Mouse (Mus musculus) hindbrain, embryonic 16.5 days (tissue): ENCODE measurements around the gene Eno3. TPM values are rescaled to one million over a fixed set of nuclear protein-coding genes. Genes with fewer than 3 reads are reported as not detected.

Experiments used
- ATAC-seq: fragments of 200-750 bp; cut with Nextera tagmentation; 2 replicates; pipeline ENCODE4 v1.8.0; 2017; ENCODE audit warnings: moderate TSS enrichment, moderate library complexity
- H3K27ac ChIP-seq: fragments of 300-500 bp; sonication (generic); 2 replicates; pipeline ENCODE4 v1.5.1; 2014; ENCODE audit warnings: low read depth, mild to moderate bottlenecking, control low read depth, low read length, moderate library complexity
- H3K27me3 ChIP-seq: fragments of 300-500 bp; sonication (generic); replicated peaks from 2 replicates; pipeline ENCODE4 v1.6.1; 2014; ENCODE audit warnings: low read length; ENCODE audit not compliant: control insufficient read depth, insufficient read depth
- H3K36me3 ChIP-seq: fragments of 300-500 bp; sonication (generic); 2 replicates; pipeline ENCODE4 v1.6.1; 2014; ENCODE audit warnings: mild to moderate bottlenecking, low read length, moderate library complexity, mixed read lengths; ENCODE audit not compliant: control insufficient read depth, insufficient read depth
- H3K4me1 ChIP-seq: fragments of 300-500 bp; sonication (generic); 2 replicates; pipeline ENCODE4 v1.6.1; 2014; ENCODE audit warnings: low read depth, low read length; ENCODE audit not compliant: control insufficient read depth, insufficient read depth
- H3K4me2 ChIP-seq: fragments of 300-500 bp; sonication (generic); 2 replicates; pipeline ENCODE4 v1.6.1; 2014; ENCODE audit warnings: mild to moderate bottlenecking, low read length, control low read depth, moderate library complexity
- H3K4me3 ChIP-seq: fragments of 300-500 bp; sonication (generic); 2 replicates; pipeline ENCODE4 v1.5.1; 2014; ENCODE audit warnings: mild to moderate bottlenecking, low read length, control low read depth, moderate library complexity
- H3K9ac ChIP-seq: fragments of 300-500 bp; sonication (generic); 2 replicates; pipeline ENCODE4 v1.6.1; 2014; ENCODE audit warnings: low read depth, mild to moderate bottlenecking, control low read depth, low read length, moderate library complexity
- H3K9me3 ChIP-seq: fragments of 300-500 bp; sonication (generic); 2 replicates; pipeline ENCODE4 v1.6.1; 2014; ENCODE audit warnings: mild to moderate bottlenecking, low read length, moderate library complexity; ENCODE audit not compliant: control insufficient read depth
- WGBS: fragments of 180-500 bp; shearing (Covaris S2); extraction: QIAGEN DNeasy Blood & Tissue Kit; methylation state at CpG from one replicate; pipeline ENCODE4 v1.1.7; 2014; 5-methylcytosine and 5-hydroxymethylcytosine counted together
- polyA plus RNA-seq: library from polyadenylated mRNA; unstranded; fragments of >200 nt; fragmentation: Nextera tagmentation; extraction: Ambion mirVana; gene quantifications from 2 replicates; pipeline ENCODE4 v1.2.1, GENCODE M21; 2015

The Eno3 gene
- polyA plus RNA-seq, 1 experiment from 2014 or later, result 6.0 TPM

GRCm38 (mm10) chr11:70654198-70654922 is 2.6 kb upstream of the Eno3 start, which contains the start of gene Pfn1:
TSS of gene Pfn1 (minus strand) at chr11:70654644.
- H3K4me3 ChIP-seq, result peak within 1 kb of the TSS; percentile 100
- peaks cover 27% of the 10 kb centered on the region for H3K4me1 ChIP-seq
- under 1% methylated on average over 48 of the region's 61 CpGs for WGBS
- peaks cover 18% of the 10 kb centered on the region for H3K36me3 ChIP-seq
- no peaks in the 10 kb centered on the region for H3K9me3 ChIP-seq
- no peaks in the 10 kb centered on the region for H3K27me3 ChIP-seq
- peak within 1 kb of the TSS; percentile 99 for H3K9ac ChIP-seq
- peak; percentile 41 for ATAC-seq
- H3K27ac ChIP-seq, result peak within 1 kb of the TSS; percentile 98
- peak within 1 kb of the TSS; percentile 64 for H3K4me2 ChIP-seq

- peak overlapping the region; percentile 98 for H3K27ac ChIP-seq
- peak overlapping the region; percentile 99 for H3K9ac ChIP-seq
- peaks cover 11% of the 10 kb centered on the region for H3K36me3 ChIP-seq
- H3K4me1 ChIP-seq, result peaks cover 27% of the 10 kb centered on the region
- 0% methylated on average over 46 of the region's 48 CpGs for WGBS
- H3K4me3 ChIP-seq, result peak overlapping the region; percentile 100
- no peaks in the 10 kb centered on the region for H3K27me3 ChIP-seq
- H3K9me3 ChIP-seq, result no peaks in the 10 kb centered on the region
- peak; percentile 57 for ATAC-seq
- peak overlapping the region; percentile 64 for H3K4me2 ChIP-seq
These were observed 2.0 kb upstream of the Eno3 start for GRCm38 (mm10) chr11:70654923-70655570.

- Histone ChIP-seq H3K9ac (peak overlapping the region; percentile 99), H3K4me1 (peaks cover 27% of the 10 kb centered on the region), H3K36me3 (peaks cover 11% of the 10 kb centered on the region), H3K27me3 (no peaks in the 10 kb centered on the region), H3K4me3 (peak overlapping the region; percentile 100), H3K4me2 (peak overlapping the region; percentile 64), H3K9me3 (no peaks in the 10 kb centered on the region), H3K27ac (peak overlapping the region; percentile 98)
- under 1% methylated on average over 57 of the region's 61 CpGs for WGBS
- no peak for ATAC-seq
These were observed 1.2 kb upstream of the Eno3 start for GRCm38 (mm10) chr11:70655571-70656455.

GRCm38 (mm10) chr11:70656456-70656927 is 510 bp upstream of the Eno3 start:
- Histone ChIP-seq H3K27me3 (no peaks in the 10 kb centered on the region), H3K4me2 (peak overlapping the region; percentile 64), H3K9me3 (no peaks in the 10 kb centered on the region), H3K27ac (no peak overlapping the region), H3K4me1 (peaks cover 27% of the 10 kb centered on the region), H3K36me3 (peaks cover 4% of the 10 kb centered on the region), H3K9ac (peak overlapping the region; percentile 69; the same call in 1 of the 2 replicates), H3K4me3 (peak overlapping the region; percentile 100)
- ATAC-seq, result no peak
- WGBS, result 9% methylated on average over 16 of the region's 16 CpGs

GRCm38 (mm10) chr11:70657573-70657972 is 571 bp downstream of the Eno3 start:
- Histone ChIP-seq H3K9me3 (no peaks in the 10 kb centered on the region), H3K4me3 (no peak overlapping the region), H3K27ac (no peak overlapping the region), H3K4me1 (peaks cover 19% of the 10 kb centered on the region), H3K9ac (no peak overlapping the region), H3K36me3 (peaks cover 7% of the 10 kb centered on the region; the same call in 1 of the 2 replicates), H3K4me2 (no peak overlapping the region), H3K27me3 (no peaks in the 10 kb centered on the region)
- ATAC-seq, result no peak
- 55% methylated on average over 6 of the region's 6 CpGs for WGBS

GRCm38 (mm10) chr11:70657991-70658390 is 989 bp downstream of the Eno3 start:
- ATAC-seq, result no peak
- Histone ChIP-seq H3K9ac (no peak overlapping the region), H3K27me3 (no peaks in the 10 kb centered on the region), H3K27ac (no peak overlapping the region), H3K36me3 (peaks cover 7% of the 10 kb centered on the region; the same call in 1 of the 2 replicates), H3K4me2 (no peak overlapping the region), H3K4me1 (peaks cover 15% of the 10 kb centered on the region), H3K9me3 (no peaks in the 10 kb centered on the region), H3K4me3 (no peak overlapping the region)
- WGBS, result 65% methylated on average over 9 of the region's 9 CpGs

GRCm38 (mm10) chr11:70658521-70658920 is 1.5 kb downstream of the Eno3 start:
- Histone ChIP-seq H3K4me1 (peaks cover 12% of the 10 kb centered on the region), H3K9me3 (no peaks in the 10 kb centered on the region), H3K27me3 (no peaks in the 10 kb centered on the region), H3K9ac (no peak overlapping the region), H3K36me3 (peaks cover 7% of the 10 kb centered on the region; the same call in 1 of the 2 replicates), H3K4me3 (no peak overlapping the region), H3K27ac (no peak overlapping the region), H3K4me2 (no peak overlapping the region)
- WGBS, result 87% methylated on average over 5 of the region's 5 CpGs
- ATAC-seq, result no peak

- Histone ChIP-seq H3K9ac (no peak overlapping the region), H3K9me3 (no peaks in the 10 kb centered on the region), H3K27ac (no peak overlapping the region), H3K36me3 (peaks cover 10% of the 10 kb centered on the region), H3K4me2 (no peak overlapping the region), H3K4me3 (no peak overlapping the region), H3K27me3 (no peaks in the 10 kb centered on the region), H3K4me1 (peaks cover 12% of the 10 kb centered on the region)
- WGBS, result 80% methylated on average over 8 of the region's 8 CpGs
- no peak for ATAC-seq
These were observed 1.9 kb downstream of the Eno3 start for GRCm38 (mm10) chr11:70658942-70659341.
